Mouse (Mus musculus): ENCODE results near the gene Memo1. TPM values are rescaled to one million over a fixed set of nuclear protein-coding genes. Genes with fewer than 3 reads are reported as not detected.
A peak's percentile ranks its signal among the peaks of the same experiment; 100 is the strongest.

Memo1 gene
- polyA plus RNA-seq, 1 experiment from 2014 or later = 97.7 TPM

DNA sequence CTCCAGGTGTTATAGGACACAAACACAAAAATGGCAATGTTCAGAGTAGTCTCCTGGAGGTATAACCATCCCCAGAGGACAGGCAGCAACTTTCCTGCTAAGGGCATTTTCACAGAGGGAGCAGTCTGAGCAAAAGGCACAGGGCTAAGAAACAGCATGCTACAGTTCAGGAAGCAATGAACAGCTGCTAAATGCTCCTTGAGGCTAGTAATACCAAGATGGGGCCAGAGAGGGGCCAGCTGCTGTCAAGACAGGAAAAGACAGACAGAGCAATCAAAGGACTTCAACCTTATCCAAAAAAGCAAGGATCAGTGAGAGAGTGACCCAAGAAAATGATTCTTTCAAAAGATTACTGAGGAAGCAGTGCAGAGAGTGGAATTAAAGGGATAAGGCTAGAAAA is 4.5 kb downstream of the Memo1 start:
- Histone ChIP-seq H3K27me3 (replicated peaks) (no peaks in the 10 kb centered on the region), H3K4me1 (peaks cover 73% of the 10 kb centered on the region), H3K9ac (peak overlapping the region; percentile 68), H3K9me3 (replicated peaks) (no peaks in the 10 kb centered on the region), H3K4me3 (peak overlapping the region; percentile 96), H3K4me2 (peak overlapping the region; percentile 81), H3K27ac (peak overlapping the region; percentile 67), H3K36me3 (peaks cover 25% of the 10 kb centered on the region)
- no peak for ATAC-seq

DNA sequence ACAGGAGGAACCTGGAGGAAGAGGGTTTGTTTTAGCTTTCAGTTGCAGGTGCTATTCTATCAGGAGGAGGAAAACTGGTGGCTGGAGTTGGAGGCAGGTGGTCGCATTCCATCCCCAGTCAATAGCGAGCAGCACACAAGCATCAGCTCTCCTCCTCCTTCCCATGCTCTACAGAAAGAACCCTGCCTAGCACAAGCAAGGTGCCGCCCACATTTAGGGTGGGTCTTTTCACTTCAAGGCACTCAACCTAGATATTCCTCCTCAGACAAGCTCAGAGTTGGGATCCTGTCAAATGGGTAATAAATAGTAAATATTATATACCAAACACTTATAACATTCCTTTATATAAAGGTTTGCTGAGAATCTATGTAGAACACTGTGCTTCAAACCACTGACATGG is 5.1 kb downstream of the Memo1 start:
- Histone ChIP-seq H3K27me3 (replicated peaks) (no peaks in the 10 kb centered on the region), H3K4me3 (no peak overlapping the region), H3K36me3 (peaks cover 25% of the 10 kb centered on the region), H3K4me1 (peaks cover 79% of the 10 kb centered on the region), H3K9ac (peak overlapping the region; percentile 29; the same call in 1 of the 2 replicates), H3K4me2 (peak overlapping the region; percentile 81), H3K9me3 (replicated peaks) (no peaks in the 10 kb centered on the region), H3K27ac (peak overlapping the region; percentile 67; the same call in 1 of the 2 replicates)
- 48% methylated on average over 3 of the region's 3 CpGs for WGBS (ENCODE audit: insufficient replicate concordance)
- no peak for ATAC-seq

GRCm38 (mm10) chr17:74288626-74289025 is 6.7 kb downstream of the Memo1 start:
- H3K4me2 ChIP-seq = no peak overlapping the region
- H3K4me1 ChIP-seq = peaks cover 91% of the 10 kb centered on the region
- no peak overlapping the region; the same call in 1 of the 2 replicates for H3K9ac ChIP-seq

DNA sequence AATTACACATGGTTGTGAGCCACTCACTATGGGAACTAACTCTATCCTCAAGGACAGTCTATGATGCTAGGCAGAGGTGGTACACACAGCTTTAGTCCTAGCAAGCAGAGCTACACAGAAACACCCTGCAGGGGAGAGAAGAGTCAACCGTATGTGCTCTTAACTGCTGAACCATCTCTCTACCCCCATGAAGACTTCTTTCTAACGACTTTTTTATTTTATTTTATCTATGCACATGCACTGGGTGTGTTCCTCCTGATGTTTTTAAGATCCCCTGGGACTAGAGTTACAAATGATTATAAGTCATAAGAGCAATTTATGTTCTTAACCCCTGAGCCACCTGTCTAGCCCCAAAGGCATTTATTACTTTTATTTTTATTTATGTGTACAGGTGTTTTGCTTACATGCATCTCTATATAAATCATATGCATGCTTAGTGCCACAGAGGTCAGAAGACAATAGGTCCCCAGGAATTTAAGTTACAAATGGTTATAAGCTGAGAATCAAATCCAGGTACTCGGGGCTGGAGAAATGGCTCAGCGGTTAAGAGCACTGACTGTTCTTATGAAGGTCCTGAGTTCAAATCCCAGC is 9.1 kb downstream of the Memo1 start:
- peak overlapping the region; percentile 59 for H3K27ac ChIP-seq
- ATAC-seq = peak; percentile 75
- peaks cover 28% of the 10 kb centered on the region for H3K36me3 ChIP-seq
- peak overlapping the region; percentile 39; the same call in 1 of the 2 replicates for H3K9ac ChIP-seq
- no peaks in the 10 kb centered on the region for H3K9me3 ChIP-seq (replicated peaks)
- 50% methylated on average over 4 of the region's 4 CpGs for WGBS (ENCODE audit: insufficient replicate concordance)
- H3K27me3 ChIP-seq (replicated peaks) = no peaks in the 10 kb centered on the region
- no peak overlapping the region for H3K4me3 ChIP-seq
- peaks cover 88% of the 10 kb centered on the region for H3K4me1 ChIP-seq
- H3K4me2 ChIP-seq = peak overlapping the region; percentile 45

More at GRCm38 (mm10) chr17:74288626-74289025, 6.7 kb downstream of the Memo1 start:
- Histone ChIP-seq H3K27me3 (replicated peaks) (no peaks in the 10 kb centered on the region), H3K4me3 (no peak overlapping the region), H3K9me3 (replicated peaks) (no peaks in the 10 kb centered on the region), H3K27ac (0 out of 2 replicates have a peak overlapping the region, but pooled peaks have one; percentile 13), H3K36me3 (peaks cover 25% of the 10 kb centered on the region)
- 86% methylated on average over 2 of the region's 2 CpGs for WGBS (ENCODE audit: insufficient replicate concordance)
- no peak for ATAC-seq

- ATAC-seq = no peak
- Histone ChIP-seq H3K27ac (peak overlapping the region; percentile 59; the same call in 1 of the 2 replicates), H3K9ac (peak overlapping the region; percentile 39; the same call in 1 of the 2 replicates), H3K4me1 (peaks cover 88% of the 10 kb centered on the region), H3K4me2 (peak overlapping the region; percentile 45), H3K4me3 (no peak overlapping the region), H3K9me3 (replicated peaks) (no peaks in the 10 kb centered on the region), H3K36me3 (peaks cover 32% of the 10 kb centered on the region), H3K27me3 (replicated peaks) (no peaks in the 10 kb centered on the region)
- WGBS (ENCODE audit: insufficient replicate concordance) = 66% methylated on average over 2 of the region's 2 CpGs
Observed at GRCm38 (mm10) chr17:74285730-74286129, 9.6 kb downstream of the Memo1 start.

DNA sequence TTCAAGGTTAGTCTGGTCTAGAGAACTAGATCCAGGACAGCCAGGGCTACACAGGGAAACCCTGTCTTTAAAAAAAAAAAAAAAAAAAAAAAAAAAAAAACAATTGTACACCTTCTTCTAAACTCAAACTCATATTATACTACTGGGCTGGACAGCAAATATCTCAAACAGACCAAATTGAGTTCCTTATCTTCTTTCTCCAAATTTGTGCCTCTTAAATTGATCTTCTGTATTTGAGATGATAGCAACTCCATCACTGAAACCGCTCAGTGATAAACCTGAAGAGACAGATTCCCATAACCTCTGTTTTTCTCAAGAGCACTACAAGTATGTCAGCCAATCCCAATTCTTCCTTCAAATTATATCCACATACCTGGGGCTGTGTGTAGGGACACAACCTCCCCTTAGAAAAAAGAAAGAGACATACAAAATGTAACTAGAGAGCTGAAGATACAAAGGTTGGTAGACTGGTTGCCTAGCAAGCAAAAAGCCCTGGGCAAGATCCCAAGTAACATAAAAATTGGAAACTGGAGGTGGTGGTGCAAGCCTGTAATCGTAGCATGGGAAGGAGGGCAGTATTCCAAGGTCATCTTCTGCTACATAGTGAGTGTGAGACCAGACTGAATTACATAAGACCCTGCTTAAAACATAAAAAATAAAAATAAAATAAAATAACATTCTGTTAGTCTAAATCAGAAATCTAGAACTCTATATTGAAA is 10.8 kb downstream of the Memo1 start:
- Histone ChIP-seq H3K4me1 (peaks cover 86% of the 10 kb centered on the region), H3K27me3 (replicated peaks) (no peaks in the 10 kb centered on the region), H3K9ac (peak overlapping the region; percentile 40; the same call in 1 of the 2 replicates), H3K4me2 (peak overlapping the region; percentile 44), H3K4me3 (no peak overlapping the region), H3K36me3 (peaks cover 37% of the 10 kb centered on the region), H3K27ac (peak overlapping the region; percentile 61), H3K9me3 (replicated peaks) (no peaks in the 10 kb centered on the region)
- 67% methylated on average over 2 of the region's 2 CpGs for WGBS (ENCODE audit: insufficient replicate concordance)
- peak; percentile 34 for ATAC-seq

DNA sequence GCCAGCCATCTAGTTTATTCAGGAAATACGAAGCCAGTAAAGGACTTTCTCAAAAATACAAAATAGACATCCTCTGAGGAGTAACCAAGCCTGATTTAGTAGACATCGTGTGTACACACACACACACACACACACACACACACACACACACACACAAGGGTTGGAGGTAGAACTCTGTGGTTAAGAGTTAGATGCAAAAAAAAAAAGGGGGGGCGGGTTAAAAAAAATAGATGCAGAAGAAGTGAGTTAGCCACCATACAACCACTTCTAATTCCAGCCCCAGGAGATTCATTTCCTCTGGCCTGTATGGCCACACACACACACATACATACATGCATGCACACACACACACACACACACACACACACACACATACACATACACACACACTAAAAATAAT is 13.3 kb downstream of the Memo1 start:
- H3K4me1 ChIP-seq = peaks cover 85% of the 10 kb centered on the region
- WGBS (ENCODE audit: insufficient replicate concordance) = 83% methylated on average over 3 of the region's 3 CpGs
- no peak for ATAC-seq
- no peaks in the 10 kb centered on the region for H3K27me3 ChIP-seq (replicated peaks)
- no peak overlapping the region for H3K4me2 ChIP-seq
- H3K9me3 ChIP-seq (replicated peaks) = no peaks in the 10 kb centered on the region
- no peak overlapping the region for H3K4me3 ChIP-seq
- no peak overlapping the region for H3K27ac ChIP-seq
- no peak overlapping the region for H3K9ac ChIP-seq
- peaks cover 14% of the 10 kb centered on the region for H3K36me3 ChIP-seq

- H3K9me3 ChIP-seq (replicated peaks) = no peaks in the 10 kb centered on the region
- peak overlapping the region; percentile 29 for H3K4me2 ChIP-seq
- H3K27me3 ChIP-seq (replicated peaks) = no peaks in the 10 kb centered on the region
- no peak overlapping the region for H3K4me3 ChIP-seq
- peak overlapping the region; percentile 74 for H3K27ac ChIP-seq
- ATAC-seq = peak; percentile 74
- H3K4me1 ChIP-seq = peaks cover 76% of the 10 kb centered on the region
- H3K9ac ChIP-seq = no peak overlapping the region
- WGBS (ENCODE audit: insufficient replicate concordance) = 77% methylated on average over 8 of the region's 8 CpGs
- H3K36me3 ChIP-seq = peaks cover 25% of the 10 kb centered on the region
Observed at GRCm38 (mm10) chr17:74278966-74279869, 16.1 kb downstream of the Memo1 start.

GRCm38 (mm10) chr17:74274471-74274870 is 20.9 kb downstream of the Memo1 start:
- ATAC-seq = no peak
- 50% methylated on average over 3 of the region's 3 CpGs for WGBS (ENCODE audit: insufficient replicate concordance)
- no peak overlapping the region for H3K27ac ChIP-seq
- peaks cover 18% of the 10 kb centered on the region for H3K36me3 ChIP-seq
- no peaks in the 10 kb centered on the region for H3K9me3 ChIP-seq (replicated peaks)
- H3K27me3 ChIP-seq (replicated peaks) = no peaks in the 10 kb centered on the region
- H3K9ac ChIP-seq = no peak overlapping the region
- no peak overlapping the region for H3K4me3 ChIP-seq
- peaks cover 73% of the 10 kb centered on the region for H3K4me1 ChIP-seq
- no peak overlapping the region for H3K4me2 ChIP-seq

DNA sequence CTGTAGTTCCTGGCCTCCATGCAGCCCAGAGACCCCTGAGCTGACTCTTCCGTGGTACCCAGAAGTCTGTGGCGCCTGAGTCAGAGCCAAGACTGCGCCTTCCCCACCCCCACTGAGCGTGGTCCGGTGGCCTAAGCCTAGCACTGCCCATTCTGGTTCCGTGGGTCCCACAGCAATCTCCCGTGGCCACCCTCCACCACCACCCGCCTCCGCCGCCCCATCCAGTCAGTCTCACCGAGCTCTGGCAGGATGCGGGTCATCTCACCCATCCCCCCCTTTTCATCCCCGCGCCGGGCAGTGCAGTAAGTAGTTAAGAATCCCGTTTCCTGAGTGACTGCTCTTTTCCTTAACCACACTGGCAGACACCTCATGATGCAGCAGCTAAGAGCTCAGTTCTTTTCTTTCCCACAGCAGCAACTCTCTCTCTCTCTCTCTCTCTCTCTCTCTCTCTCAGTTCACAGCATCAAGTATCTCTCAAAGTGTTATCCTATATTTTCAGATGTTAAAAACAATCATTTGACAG is 22.6 kb downstream of the Memo1 start:
- Histone ChIP-seq H3K4me3 (no peak overlapping the region), H3K27ac (peak overlapping the region; percentile 49; the same call in 1 of the 2 replicates), H3K27me3 (replicated peaks) (no peaks in the 10 kb centered on the region), H3K4me2 (peak overlapping the region; percentile 42), H3K9me3 (replicated peaks) (peaks cover 9% of the 10 kb centered on the region), H3K9ac (no peak overlapping the region), H3K4me1 (peaks cover 70% of the 10 kb centered on the region), H3K36me3 (peaks cover 36% of the 10 kb centered on the region)
- ATAC-seq = peak; percentile 38; the same call in 1 of the 2 replicates
- WGBS (ENCODE audit: insufficient replicate concordance) = 43% methylated on average over 16 of the region's 16 CpGs

DNA sequence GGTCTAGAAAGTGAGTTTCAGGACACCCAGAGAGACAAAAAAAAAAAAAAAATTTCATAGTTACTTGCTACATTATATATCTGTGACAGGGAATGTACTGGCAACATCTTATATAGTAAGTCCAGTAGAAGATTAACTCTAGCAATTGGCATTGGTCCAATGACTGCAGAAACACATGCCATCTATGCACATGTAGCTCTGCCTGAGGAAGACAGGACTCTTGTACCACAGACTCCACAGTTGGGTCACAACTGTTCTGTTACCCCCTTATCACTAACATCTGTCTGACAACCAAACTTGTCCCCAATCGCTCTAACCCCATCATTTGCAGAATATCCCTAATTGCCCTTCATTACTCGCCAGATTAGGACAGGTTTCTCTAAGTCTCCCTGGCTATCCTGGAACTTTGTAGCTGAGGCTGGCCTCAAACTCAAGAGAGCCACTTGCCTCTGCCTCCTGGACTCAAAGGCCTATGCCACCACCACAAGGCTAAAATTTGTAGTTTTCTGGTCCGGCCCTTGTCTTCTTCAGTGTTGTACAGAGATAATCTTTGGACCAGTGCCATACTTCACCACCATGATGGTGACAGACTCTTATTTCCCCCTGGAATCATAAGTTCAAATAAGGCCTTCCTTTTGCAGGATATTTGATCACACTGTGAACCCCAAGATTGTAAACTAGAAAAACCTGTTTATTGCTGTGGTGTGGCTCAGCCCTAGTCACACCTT is 23.6 kb downstream of the Memo1 start:
- WGBS (ENCODE audit: insufficient replicate concordance) = 68% methylated on average over 3 of the region's 3 CpGs
- Histone ChIP-seq H3K36me3 (peaks cover 37% of the 10 kb centered on the region), H3K27me3 (replicated peaks) (no peaks in the 10 kb centered on the region), H3K9ac (no peak overlapping the region), H3K4me2 (no peak overlapping the region), H3K4me3 (no peak overlapping the region), H3K27ac (peak overlapping the region; percentile 49), H3K4me1 (peaks cover 71% of the 10 kb centered on the region), H3K9me3 (replicated peaks) (peaks cover 11% of the 10 kb centered on the region)
- no peak for ATAC-seq
